Mouse (Mus musculus) cerebellum, adult 2 months (tissue): Measurements from ENCODE around the gene Emc4. TPM values are rescaled to one million over a fixed set of nuclear protein-coding genes. Genes with fewer than 3 reads are reported as not detected.

ENCODE experiments used
- DNase-seq, 2 experiments: peaks; one replicate each; pipeline ENCODE4 v3.0.0; 2021
- H3K27ac ChIP-seq: fragments of 200-500 bp; 2 replicates; pipeline ENCODE4 v1.5.1; 2012; ENCODE audit warnings: low read length, control low read depth, inconsistent platforms; ENCODE audit not compliant: insufficient read depth
- H3K27me3 ChIP-seq: fragments of 200-500 bp; 2 replicates; pipeline ENCODE4 v1.6.1; 2012; ENCODE audit warnings: inconsistent platforms, mild to moderate bottlenecking, low read length, moderate library complexity; ENCODE audit not compliant: control insufficient read depth, insufficient read depth
- H3K4me1 ChIP-seq: fragments of 200-500 bp; 2 replicates; pipeline ENCODE4 v1.6.1; 2011; ENCODE audit warnings: low read length; ENCODE audit not compliant: control insufficient read depth, insufficient read depth
- H3K4me3 ChIP-seq: fragments of 200-500 bp; replicated peaks from 2 replicates; pipeline ENCODE3; 2011; ENCODE audit warnings: mild to moderate bottlenecking, low read depth, low read length, control low read depth; ENCODE audit not compliant: insufficient read depth
- CTCF ChIP-seq: fragments of 200-500 bp; IDR thresholded peaks from 2 replicates; pipeline ENCODE4 v1.5.1; 2011; ENCODE audit warnings: low read depth, mild to moderate bottlenecking, control low read depth, low read length, moderate library complexity, borderline replicate concordance; ENCODE audit not compliant: insufficient read depth
- POLR2A ChIP-seq: fragments of 200-500 bp; IDR thresholded peaks from 2 replicates; pipeline ENCODE4 v1.6.1; 2011; ENCODE audit warnings: low read length, control low read depth, borderline replicate concordance; ENCODE audit not compliant: insufficient read depth
- WGBS: fragments of 180-500 bp; shearing (Covaris S2); methylation state at CpG from one replicate; pipeline ENCODE4 v1.1.7; 2018; 5-methylcytosine and 5-hydroxymethylcytosine counted together
- polyA plus RNA-seq: library from polyadenylated mRNA; depleted of rRNA; stranded (reverse); fragments of >200 nt; gene quantifications from 2 replicates; pipeline ENCODE4 v1.2.3, GENCODE M21; 2012; rRNA removed

Emc4 gene
- polyA plus RNA-seq, result 249 and 256 TPM in 2 replicates

DNA sequence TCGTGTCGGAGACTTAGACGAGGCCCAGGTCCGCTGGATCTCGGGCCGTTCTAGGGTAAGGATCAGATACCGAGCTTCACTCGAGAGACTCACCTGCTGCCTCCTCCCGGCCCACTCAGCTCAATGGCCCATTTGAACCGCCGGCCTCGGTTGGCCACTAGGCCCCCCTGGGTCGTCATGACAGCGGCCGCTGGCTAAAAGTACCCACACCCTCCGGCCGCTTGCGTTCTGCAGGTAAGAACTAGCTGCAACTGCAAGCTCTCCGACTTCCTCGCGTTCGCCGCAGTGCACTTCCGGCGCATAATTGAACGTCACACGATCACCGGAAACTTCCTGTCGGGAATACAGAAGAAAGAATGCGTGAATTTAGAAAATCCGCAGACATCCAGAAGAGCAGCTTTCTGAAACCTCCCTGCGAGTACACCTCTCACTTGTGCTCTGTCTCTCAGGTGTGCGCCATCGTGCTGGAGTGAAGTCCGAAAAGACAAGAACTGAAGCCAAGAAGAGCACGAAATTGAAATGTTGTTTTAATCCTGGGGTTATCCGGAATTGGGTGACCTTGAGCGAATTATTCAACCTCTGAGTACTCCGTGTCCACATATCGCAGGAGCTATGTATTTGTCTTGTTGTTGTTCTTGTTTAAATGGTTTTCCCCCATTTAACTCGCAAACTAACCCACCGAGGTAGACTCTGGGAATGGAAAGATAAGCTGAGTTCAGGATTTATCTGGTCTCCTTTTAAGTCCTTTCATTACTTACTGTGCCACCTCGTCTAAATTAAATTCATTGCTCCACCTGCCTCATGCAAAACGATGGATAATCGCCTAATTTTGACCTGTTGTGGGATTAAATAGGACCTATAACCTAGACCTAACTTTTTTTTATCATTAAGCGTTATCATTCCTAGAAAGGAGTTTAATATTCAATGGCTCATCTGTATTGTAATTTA, at the start of gene Emc4:
Gene Emc4, minus strand, starts transcription at position 302 of the 948 bp plus-strand sequence.
- TF ChIP-seq CTCF (no peak), POLR2A (peak; percentile 92; the same call in 1 of the 2 replicates)
- peak; percentile 93 to 95 for DNase-seq
- Histone ChIP-seq H3K27ac (peak within 1 kb of the TSS; percentile 71), H3K4me1 (peaks cover 4% of the 10 kb centered on the region), H3K4me3 (peak within 1 kb of the TSS; percentile 99), H3K27me3 (no peaks in the 10 kb centered on the region)
- WGBS, result 2% methylated on average over 46 of the region's 46 CpGs

- TF ChIP-seq CTCF, result no peak
- TF ChIP-seq POLR2A, result no peak
- no peak overlapping the region for H3K27ac ChIP-seq
- 87% methylated on average over 3 of the region's 3 CpGs for WGBS
- no peak overlapping the region for H3K4me3 ChIP-seq
- no peaks in the 10 kb centered on the region for H3K4me1 ChIP-seq
- no peaks in the 10 kb centered on the region for H3K27me3 ChIP-seq
- no peak for DNase-seq
Measured at GRCm38 (mm10) chr2:112407030-112407429, 39.2 kb upstream of the Emc4 start.

DNA sequence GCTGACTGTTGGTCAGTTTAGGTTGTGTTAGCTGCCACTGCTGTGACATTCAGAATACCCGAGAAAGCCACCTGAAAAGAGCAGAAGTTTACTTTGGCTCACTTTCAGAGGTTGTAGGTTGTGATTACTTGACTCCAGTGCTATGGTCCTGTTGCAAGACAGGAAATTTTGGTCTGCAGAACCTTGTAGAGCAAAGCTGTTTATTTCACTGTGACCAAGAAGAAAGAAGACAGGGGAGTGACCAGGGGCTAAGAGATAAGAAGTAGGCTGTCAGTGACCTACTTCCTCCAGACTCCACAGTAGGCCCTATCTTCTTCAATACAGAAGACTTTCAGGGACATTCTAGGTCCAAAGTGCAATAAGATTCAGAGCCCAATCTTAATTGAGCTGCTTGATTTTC, 28.8 kb upstream of the Emc4 start:
- Histone ChIP-seq H3K4me3 (no peak overlapping the region), H3K4me1 (no peaks in the 10 kb centered on the region), H3K27ac (no peak overlapping the region), H3K27me3 (no peaks in the 10 kb centered on the region)
- WGBS, result 40% methylated on average over 1 of the region's 1 CpGs
- TF ChIP-seq POLR2A (no peak), CTCF (no peak)
- no peak for DNase-seq

DNA sequence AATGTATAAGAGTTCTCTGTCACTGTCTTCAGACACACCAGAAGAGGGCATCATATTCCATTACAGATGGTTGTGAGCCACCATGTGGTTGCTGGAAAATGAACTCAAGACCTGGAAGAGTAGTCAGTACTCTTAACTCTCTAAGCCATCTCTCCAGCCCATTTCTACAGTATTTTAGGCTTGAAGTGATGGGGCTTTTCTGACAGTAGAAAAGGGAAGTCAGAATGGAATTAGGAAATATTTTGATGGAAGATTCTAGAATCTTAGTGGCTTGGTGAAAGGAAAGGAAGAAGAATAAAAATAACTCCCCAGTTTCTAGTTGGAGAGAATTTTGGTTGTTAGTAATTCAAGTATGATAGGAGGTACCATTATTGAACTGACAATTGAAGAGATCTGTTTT, 26.1 kb upstream of the Emc4 start:
- TF ChIP-seq CTCF, result no peak
- TF ChIP-seq POLR2A, result no peak
- no peaks in the 10 kb centered on the region for H3K27me3 ChIP-seq
- H3K4me3 ChIP-seq, result no peak overlapping the region
- no peak for DNase-seq
- H3K27ac ChIP-seq, result no peak overlapping the region
- H3K4me1 ChIP-seq, result peaks cover 2% of the 10 kb centered on the region; the same call in 1 of the 2 replicates

DNA sequence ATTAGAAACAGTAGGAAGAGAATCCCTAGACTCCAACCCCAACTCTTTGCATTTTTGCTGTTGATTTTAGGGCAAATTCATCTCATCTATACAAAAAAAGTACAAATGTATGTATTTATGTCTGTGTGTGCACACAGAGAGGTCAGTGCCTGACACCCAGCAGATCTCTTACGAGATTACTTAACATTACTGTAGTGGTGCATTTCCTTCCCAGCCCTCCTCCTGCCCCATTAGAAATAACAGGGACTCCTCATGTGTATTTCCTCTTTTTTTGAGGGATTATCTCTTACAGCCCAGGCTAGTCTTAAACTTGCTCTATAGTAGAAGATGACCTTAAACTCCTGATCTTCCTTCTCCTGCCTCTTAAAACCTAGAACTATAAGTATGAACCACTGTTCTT, 24.9 kb upstream of the Emc4 start:
- DNase-seq, result no peak
- Histone ChIP-seq H3K4me3 (no peak overlapping the region), H3K27me3 (no peaks in the 10 kb centered on the region), H3K27ac (no peak overlapping the region), H3K4me1 (peaks cover 5% of the 10 kb centered on the region; the same call in 1 of the 2 replicates)
- no peak for TF ChIP-seq CTCF
- 95% methylated on average over 1 of the region's 1 CpGs for whole genome bisulfite sequencing

GRCm38 (mm10) chr2:112391346-112392000, 23.6 kb upstream of the Emc4 start:
- no peak overlapping the region for H3K27ac ChIP-seq
- no peaks in the 10 kb centered on the region for H3K27me3 ChIP-seq
- DNase-seq, result no peak
- no peak overlapping the region for H3K4me3 ChIP-seq
- WGBS, result 85% methylated on average over 4 of the region's 4 CpGs
- H3K4me1 ChIP-seq, result peaks cover 5% of the 10 kb centered on the region; the same call in 1 of the 2 replicates
- no peak for TF ChIP-seq POLR2A
- TF ChIP-seq CTCF, result no peak

- H3K27ac ChIP-seq, result no peak overlapping the region
- peaks cover 5% of the 10 kb centered on the region; the same call in 1 of the 2 replicates for H3K4me1 ChIP-seq
- DNase-seq, result peak in 1 of 2 experiments; percentile 43
- no peaks in the 10 kb centered on the region for H3K27me3 ChIP-seq
- 29% methylated on average over 5 of the region's 5 CpGs for WGBS
- no peak overlapping the region for H3K4me3 ChIP-seq
- TF ChIP-seq POLR2A (no peak), CTCF (no peak)
Measured at GRCm38 (mm10) chr2:112390843-112391242, 23.0 kb upstream of the Emc4 start.

- DNase-seq, result no peak
- TF ChIP-seq CTCF (no peak), POLR2A (no peak)
- H3K27ac ChIP-seq, result no peak overlapping the region
- H3K4me1 ChIP-seq, result no peaks in the 10 kb centered on the region; the same call in 1 of the 2 replicates
- WGBS, result 93% methylated on average over 1 of the region's 1 CpGs
- H3K27me3 ChIP-seq, result no peaks in the 10 kb centered on the region
- no peak overlapping the region for H3K4me3 ChIP-seq
Measured at GRCm38 (mm10) chr2:112381219-112381618, 13.4 kb upstream of the Emc4 start.
